Mouse (Mus musculus): ENCODE results near the gene Kntc1. TPM values are rescaled to one million over a fixed set of nuclear protein-coding genes. Genes with fewer than 3 reads are reported as not detected.

Kntc1 gene
- polyA plus RNA-seq, 1 experiment from 2014 or later = 4.9 TPM

GRCm38 (mm10) chr5:123781864-123782263, 32.3 kb downstream of the Kntc1 start:
- Histone ChIP-seq H3K9me3 (ENCODE audit: control insufficient read depth, low read length) (no peaks in the 10 kb centered on the region), H3K4me1 (replicated peaks; ENCODE audit: control insufficient read depth, insufficient read depth) (no peaks in the 10 kb centered on the region), H3K4me3 (ENCODE audit: low read depth, low read length) (no peak overlapping the region), H3K9ac (ENCODE audit: low read length) (no peak overlapping the region), H3K4me2 (replicated peaks; ENCODE audit: low read depth) (no peak overlapping the region), H3K36me3 (ENCODE audit: control insufficient read depth, insufficient read depth, low read length) (peaks cover 4% of the 10 kb centered on the region; the same call in 1 of the 2 replicates), H3K27ac (replicated peaks) (no peak overlapping the region), H3K27me3 (ENCODE audit: control insufficient read depth, insufficient read depth, low read length) (no peaks in the 10 kb centered on the region)
- ATAC-seq (ENCODE audit: low FRiP score, low TSS enrichment) (no peak), DNase-seq (ENCODE audit: low spot score) (no peak)
- TF ChIP-seq CTCF (IDR thresholded peaks at IDR 0.05; ENCODE audit: low read depth) (no peak), EP300 (optimal IDR thresholded peaks at IDR 0.05) (no peak)
- WGBS = 95% methylated on average over 4 of the region's 4 CpGs

DNA sequence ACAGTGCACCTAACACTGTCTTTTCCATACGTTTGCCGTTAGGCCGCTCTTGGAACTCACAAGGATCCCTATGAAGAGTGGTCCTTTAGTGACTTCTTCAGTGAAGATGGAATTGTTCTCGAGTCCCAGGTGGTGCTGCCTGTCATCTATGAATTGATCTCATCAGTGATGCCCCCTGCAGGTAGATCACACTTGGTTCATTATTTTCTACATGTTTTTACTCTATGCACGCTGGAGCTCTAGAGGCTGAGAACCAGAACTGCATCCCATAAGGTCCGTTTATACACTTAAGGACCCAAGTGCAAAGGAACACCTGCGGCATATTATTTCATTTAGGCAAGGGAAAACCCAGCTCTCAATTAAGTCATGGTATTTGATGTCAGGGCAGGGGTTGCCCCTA, 39.5 kb downstream of the Kntc1 start:
- Histone ChIP-seq H3K4me3 (ENCODE audit: low read depth, low read length) (no peak overlapping the region), H3K27me3 (ENCODE audit: control insufficient read depth, insufficient read depth, low read length) (no peaks in the 10 kb centered on the region), H3K36me3 (ENCODE audit: control insufficient read depth, insufficient read depth, low read length) (peaks cover 8% of the 10 kb centered on the region; the same call in 1 of the 2 replicates), H3K4me2 (replicated peaks; ENCODE audit: low read depth) (no peak overlapping the region), H3K27ac (replicated peaks) (no peak overlapping the region), H3K9ac (ENCODE audit: low read length) (no peak overlapping the region), H3K4me1 (replicated peaks; ENCODE audit: control insufficient read depth, insufficient read depth) (no peaks in the 10 kb centered on the region), H3K9me3 (ENCODE audit: control insufficient read depth, low read length) (no peaks in the 10 kb centered on the region)
- WGBS = 94% methylated on average over 7 of the region's 7 CpGs
- ATAC-seq (ENCODE audit: low FRiP score, low TSS enrichment) (no peak), DNase-seq (ENCODE audit: low spot score) (no peak)
- no peak for TF ChIP-seq EP300 (optimal IDR thresholded peaks at IDR 0.05)
- peak; percentile 43 for TF ChIP-seq CTCF (IDR thresholded peaks at IDR 0.05; ENCODE audit: low read depth)

- Histone ChIP-seq H3K4me3 (ENCODE audit: low read depth, low read length) (no peak overlapping the region), H3K9ac (ENCODE audit: low read length) (no peak overlapping the region), H3K4me2 (replicated peaks; ENCODE audit: low read depth) (no peak overlapping the region), H3K9me3 (ENCODE audit: control insufficient read depth, low read length) (no peaks in the 10 kb centered on the region), H3K4me1 (replicated peaks; ENCODE audit: control insufficient read depth, insufficient read depth) (no peaks in the 10 kb centered on the region), H3K36me3 (ENCODE audit: control insufficient read depth, insufficient read depth, low read length) (peaks cover 5% of the 10 kb centered on the region; the same call in 1 of the 2 replicates), H3K27ac (replicated peaks) (no peak overlapping the region), H3K27me3 (ENCODE audit: control insufficient read depth, insufficient read depth, low read length) (no peaks in the 10 kb centered on the region)
- DNase-seq (ENCODE audit: low spot score) = no peak
- ATAC-seq (ENCODE audit: low FRiP score, low TSS enrichment) = no peak
- no peak for TF ChIP-seq EP300 (optimal IDR thresholded peaks at IDR 0.05)
- peak; percentile 19; the same call in 1 of the 2 replicates for TF ChIP-seq CTCF (IDR thresholded peaks at IDR 0.05; ENCODE audit: low read depth)
- WGBS = 87% methylated on average over 2 of the region's 2 CpGs
These were observed 43.6 kb downstream of the Kntc1 start for GRCm38 (mm10) chr5:123793081-123793480.

DNA sequence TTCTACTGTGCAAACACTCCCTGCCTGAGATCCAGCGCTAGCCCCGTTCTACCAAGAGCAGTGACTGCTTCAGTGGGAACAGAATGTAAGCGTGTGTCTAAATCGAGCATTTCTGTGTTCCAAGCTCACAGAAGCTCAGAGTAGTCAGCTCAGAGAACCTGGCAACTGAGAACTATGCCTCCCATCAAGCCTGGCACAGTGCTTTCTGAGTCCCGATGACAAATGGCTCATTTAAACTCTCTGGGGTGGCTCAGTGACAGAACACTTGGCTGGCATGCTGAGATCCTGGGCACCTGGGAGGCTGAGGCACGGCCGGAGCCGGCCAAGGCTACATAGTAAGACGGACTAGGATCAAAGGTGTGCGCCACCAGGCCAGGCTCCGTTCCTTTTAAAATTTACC, 56.8 kb downstream of the Kntc1 start:
- Histone ChIP-seq H3K4me3 (ENCODE audit: low read depth, low read length) (no peak overlapping the region), H3K9ac (ENCODE audit: low read length) (no peak overlapping the region), H3K9me3 (ENCODE audit: control insufficient read depth, low read length) (no peaks in the 10 kb centered on the region), H3K36me3 (ENCODE audit: control insufficient read depth, insufficient read depth, low read length) (peaks cover 5% of the 10 kb centered on the region; the same call in 1 of the 2 replicates), H3K4me1 (replicated peaks; ENCODE audit: control insufficient read depth, insufficient read depth) (no peaks in the 10 kb centered on the region), H3K4me2 (replicated peaks; ENCODE audit: low read depth) (no peak overlapping the region), H3K27ac (replicated peaks) (no peak overlapping the region), H3K27me3 (ENCODE audit: control insufficient read depth, insufficient read depth, low read length) (no peaks in the 10 kb centered on the region)
- no peak for ATAC-seq (ENCODE audit: low FRiP score, low TSS enrichment)
- no peak for DNase-seq (ENCODE audit: low spot score)
- TF ChIP-seq CTCF (IDR thresholded peaks at IDR 0.05; ENCODE audit: low read depth) = no peak
- TF ChIP-seq EP300 (optimal IDR thresholded peaks at IDR 0.05) = no peak
- 93% methylated on average over 11 of the region's 11 CpGs for WGBS

DNA sequence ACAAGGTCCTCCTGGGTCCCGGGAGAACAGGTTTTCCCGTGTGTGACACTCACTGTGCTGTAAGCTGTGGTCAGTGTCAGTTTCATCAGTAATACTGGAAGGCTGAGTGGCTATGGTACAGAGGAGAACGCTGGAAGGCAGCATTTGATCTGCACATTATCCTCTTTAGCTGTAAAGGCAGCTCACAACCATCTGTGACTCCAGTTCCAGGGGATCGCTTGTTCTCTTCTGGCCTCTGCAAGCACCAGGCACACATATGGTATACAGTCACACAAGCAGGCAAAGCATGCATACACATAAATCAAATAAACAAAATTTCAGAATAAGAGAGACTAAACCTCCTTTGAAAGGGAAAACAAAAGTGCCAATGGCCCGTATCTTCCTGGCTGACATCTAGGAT, 59.0 kb downstream of the Kntc1 start:
- Histone ChIP-seq H3K9ac (ENCODE audit: low read length) (no peak overlapping the region), H3K4me2 (replicated peaks; ENCODE audit: low read depth) (no peak overlapping the region), H3K27ac (replicated peaks) (no peak overlapping the region), H3K9me3 (ENCODE audit: control insufficient read depth, low read length) (no peaks in the 10 kb centered on the region), H3K4me3 (ENCODE audit: low read depth, low read length) (no peak overlapping the region), H3K4me1 (replicated peaks; ENCODE audit: control insufficient read depth, insufficient read depth) (no peaks in the 10 kb centered on the region), H3K27me3 (ENCODE audit: control insufficient read depth, insufficient read depth, low read length) (no peaks in the 10 kb centered on the region), H3K36me3 (ENCODE audit: control insufficient read depth, insufficient read depth, low read length) (peaks cover 2% of the 10 kb centered on the region; the same call in 1 of the 2 replicates)
- DNase-seq (ENCODE audit: low spot score) (no peak), ATAC-seq (ENCODE audit: low FRiP score, low TSS enrichment) (no peak)
- no peak for TF ChIP-seq CTCF (IDR thresholded peaks at IDR 0.05; ENCODE audit: low read depth)
- no peak for TF ChIP-seq EP300 (optimal IDR thresholded peaks at IDR 0.05)
- 90% methylated on average over 5 of the region's 5 CpGs for WGBS

DNA sequence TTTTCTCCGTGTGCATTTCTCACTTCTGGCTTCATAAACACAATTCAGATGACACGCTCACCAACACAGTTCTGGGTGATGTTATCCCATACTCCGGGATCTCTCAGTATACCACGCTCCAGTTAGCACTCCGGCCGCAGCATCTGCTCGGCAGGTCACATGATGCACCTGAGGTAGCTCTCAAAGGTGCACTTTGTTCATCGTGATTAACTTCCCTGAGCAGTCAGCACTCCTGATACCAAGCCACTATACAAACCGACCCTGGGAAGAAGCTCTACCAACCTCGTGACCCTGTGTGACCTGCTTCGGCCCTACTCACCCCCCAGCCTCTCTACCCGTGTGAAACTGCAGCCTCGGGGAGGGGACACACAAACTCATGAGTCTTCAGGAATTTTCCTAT, 59.6 kb downstream of the Kntc1 start:
- Histone ChIP-seq H3K9me3 (ENCODE audit: control insufficient read depth, low read length) (no peaks in the 10 kb centered on the region), H3K4me1 (replicated peaks; ENCODE audit: control insufficient read depth, insufficient read depth) (no peaks in the 10 kb centered on the region), H3K27me3 (ENCODE audit: control insufficient read depth, insufficient read depth, low read length) (no peaks in the 10 kb centered on the region), H3K9ac (ENCODE audit: low read length) (no peak overlapping the region), H3K36me3 (ENCODE audit: control insufficient read depth, insufficient read depth, low read length) (peaks cover 2% of the 10 kb centered on the region; the same call in 1 of the 2 replicates), H3K27ac (replicated peaks) (no peak overlapping the region), H3K4me3 (ENCODE audit: low read depth, low read length) (no peak overlapping the region), H3K4me2 (replicated peaks; ENCODE audit: low read depth) (no peak overlapping the region)
- TF ChIP-seq CTCF (IDR thresholded peaks at IDR 0.05; ENCODE audit: low read depth) (no peak), EP300 (optimal IDR thresholded peaks at IDR 0.05) (no peak)
- WGBS = 88% methylated on average over 13 of the region's 13 CpGs
- DNase-seq (ENCODE audit: low spot score) = no peak
- ATAC-seq (ENCODE audit: low FRiP score, low TSS enrichment) = no peak

All from stomach, postnatal 0 days (tissue).